Mouse (Mus musculus) midbrain, embryonic 12.5 days (tissue): ENCODE results near the gene Tmem208. TPM values are rescaled to one million over a fixed set of nuclear protein-coding genes. Genes with fewer than 3 reads are reported as not detected.

Experiments
- ATAC-seq: fragments of 200-750 bp; cut with Nextera tagmentation; 2 replicates; pipeline ENCODE4 v1.8.0; 2017; ENCODE audit warnings: low read depth, moderate TSS enrichment, moderate library complexity; ENCODE audit not compliant: low FRiP score
- H3K27ac ChIP-seq: fragments of 300-500 bp; sonication (generic); replicated peaks from 2 replicates; pipeline ENCODE4 v1.5.1; 2016; ENCODE audit warnings: mild to moderate bottlenecking
- H3K27me3 ChIP-seq: fragments of 300-500 bp; sonication (generic); 2 replicates; pipeline ENCODE4 v1.6.1; 2016; ENCODE audit warnings: mild to moderate bottlenecking
- H3K36me3 ChIP-seq: fragments of 300-500 bp; sonication (generic); 2 replicates; pipeline ENCODE4 v1.6.1; 2016
- H3K4me1 ChIP-seq: fragments of 300-500 bp; sonication (generic); 2 replicates; pipeline ENCODE4 v1.6.1; 2016
- H3K4me2 ChIP-seq: fragments of 300-500 bp; sonication (generic); replicated peaks from 2 replicates; pipeline ENCODE4 v1.6.1; 2016; ENCODE audit warnings: mild to moderate bottlenecking, moderate library complexity
- H3K4me3 ChIP-seq: fragments of 300-500 bp; sonication (generic); 2 replicates; pipeline ENCODE4 v1.5.1; 2016; ENCODE audit warnings: mild to moderate bottlenecking
- H3K9ac ChIP-seq: fragments of 300-500 bp; sonication (generic); replicated peaks from 2 replicates; pipeline ENCODE4 v1.6.1; 2016; ENCODE audit warnings: mild to moderate bottlenecking, moderate library complexity
- H3K9me3 ChIP-seq: fragments of 300-500 bp; sonication (generic); 2 replicates; pipeline ENCODE4 v1.6.1; 2016; ENCODE audit warnings: mild to moderate bottlenecking
- WGBS: fragments of 180-500 bp; shearing (Covaris S2); methylation state at CpG from one replicate; pipeline ENCODE4 v1.1.7; 2016; 5-methylcytosine and 5-hydroxymethylcytosine counted together
- polyA plus RNA-seq: library from polyadenylated mRNA; unstranded; fragments of >200 nt; fragmentation: Nextera tagmentation; extraction: Ambion mirVana; gene quantifications from 2 replicates; pipeline ENCODE4 v1.2.1, GENCODE M21; 2016

Tmem208 gene
- polyA plus RNA-seq, 1 experiment from 2014 or later = 93.7 TPM

DNA sequence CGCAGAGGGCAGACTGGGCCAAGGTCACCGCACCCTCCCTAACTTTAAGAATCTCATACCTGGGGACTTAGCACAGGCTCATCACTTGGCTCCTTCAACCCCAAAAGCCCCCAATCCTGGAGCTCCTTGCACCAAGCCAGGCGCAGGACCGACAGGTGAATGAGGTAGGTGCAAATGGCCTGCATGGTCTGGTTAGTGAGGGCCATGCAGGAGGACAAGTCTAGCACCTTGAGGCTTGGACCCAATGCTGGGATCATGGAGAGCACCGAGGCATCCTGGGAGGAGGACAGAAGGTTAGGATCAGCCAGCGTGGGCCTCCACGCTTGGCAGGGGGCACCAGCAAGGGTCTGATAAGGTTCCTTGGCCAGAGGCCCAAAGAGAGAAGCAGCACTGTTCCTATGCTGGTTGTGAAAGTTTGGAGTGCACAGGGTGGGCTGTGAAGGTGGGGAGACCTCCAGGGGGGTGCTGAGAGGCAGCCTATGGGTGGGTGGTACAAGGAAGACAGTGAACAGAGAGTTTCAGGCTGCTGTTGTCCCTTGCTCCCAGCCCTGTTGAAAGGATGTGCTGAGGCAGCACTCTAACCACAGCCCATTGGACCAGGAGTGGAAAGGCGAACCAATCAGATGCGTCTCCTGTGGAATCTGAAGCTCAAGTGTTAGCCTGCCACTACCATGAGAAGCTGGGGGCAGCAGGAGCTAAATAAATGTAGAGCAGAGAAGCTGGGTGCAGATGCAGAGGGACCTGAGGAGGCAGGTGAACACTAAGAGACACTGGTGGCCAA lies 12.3 kb upstream of the Tmem208 start:
- H3K27ac ChIP-seq = no peak overlapping the region
- H3K27me3 ChIP-seq = no peaks in the 10 kb centered on the region
- no peak overlapping the region for H3K9ac ChIP-seq
- no peak overlapping the region for H3K4me2 ChIP-seq
- H3K4me1 ChIP-seq = no peaks in the 10 kb centered on the region
- peaks cover 72% of the 10 kb centered on the region for H3K36me3 ChIP-seq
- WGBS = 88% methylated on average over 9 of the region's 9 CpGs
- no peak overlapping the region for H3K4me3 ChIP-seq
- ATAC-seq = no peak
- no peaks in the 10 kb centered on the region for H3K9me3 ChIP-seq

DNA sequence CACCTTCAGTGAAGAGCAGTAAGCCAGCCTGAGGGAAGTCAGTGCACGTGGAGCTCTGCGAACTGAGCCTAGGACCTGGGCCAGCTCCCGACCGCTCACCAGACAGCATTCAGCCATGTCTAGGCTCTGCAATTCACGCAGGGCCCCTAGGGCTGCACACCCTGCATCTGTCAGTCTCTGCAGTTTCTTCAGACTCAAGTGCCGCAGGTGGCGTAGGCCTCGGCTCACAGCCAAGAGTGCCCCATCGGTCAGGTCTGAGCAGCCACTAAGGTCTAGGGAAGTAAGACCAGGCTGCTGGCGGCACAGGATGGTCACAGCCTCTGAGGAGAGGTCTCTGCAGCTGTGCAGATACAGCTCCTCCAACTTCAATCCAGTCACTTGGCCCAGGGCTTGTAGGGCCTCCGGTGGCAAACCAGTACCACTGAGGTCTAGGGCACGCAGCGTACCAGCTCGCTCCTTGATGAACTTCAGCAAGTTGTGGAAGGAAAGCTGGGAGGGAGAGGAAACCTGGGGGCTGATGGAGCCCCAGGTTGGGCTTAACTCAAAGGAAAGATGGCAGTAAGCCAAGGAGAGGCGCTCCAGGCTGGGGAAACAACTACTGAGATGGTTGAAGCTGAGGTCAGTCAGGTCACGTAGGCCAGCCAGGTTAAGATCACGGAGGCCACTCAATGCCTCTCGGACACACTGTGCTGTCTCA lies 10.9 kb upstream of the Tmem208 start:
- Histone ChIP-seq H3K27ac (no peak overlapping the region), H3K9ac (no peak overlapping the region), H3K27me3 (no peaks in the 10 kb centered on the region), H3K4me3 (no peak overlapping the region), H3K4me1 (no peaks in the 10 kb centered on the region), H3K4me2 (no peak overlapping the region), H3K9me3 (no peaks in the 10 kb centered on the region), H3K36me3 (peaks cover 65% of the 10 kb centered on the region)
- WGBS = 93% methylated on average over 18 of the region's 18 CpGs
- ATAC-seq = no peak

DNA sequence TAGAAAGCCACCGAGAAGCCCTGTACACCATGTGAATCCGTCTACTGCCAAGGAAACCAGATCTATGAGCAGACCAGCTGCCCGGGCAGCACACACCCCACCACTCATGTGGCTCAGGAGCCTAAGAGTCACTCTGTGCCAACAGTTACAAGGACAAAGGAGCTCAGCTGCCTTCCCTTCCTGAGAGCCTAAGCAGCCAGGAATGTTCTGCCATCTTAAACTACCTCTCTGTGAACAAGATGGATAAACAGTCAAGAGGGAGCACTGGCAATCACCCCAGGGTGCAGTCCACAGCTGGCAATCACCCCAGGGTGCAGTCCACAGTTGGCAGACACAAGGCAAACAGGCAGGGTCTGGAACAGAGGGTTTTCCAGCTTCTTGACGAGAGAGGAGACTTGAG lies 8.2 kb upstream of the Tmem208 start:
- H3K4me1 ChIP-seq = no peaks in the 10 kb centered on the region
- no peak overlapping the region for H3K27ac ChIP-seq
- no peak overlapping the region for H3K4me2 ChIP-seq
- no peaks in the 10 kb centered on the region for H3K27me3 ChIP-seq
- WGBS = 88% methylated on average over 4 of the region's 4 CpGs
- H3K4me3 ChIP-seq = no peak overlapping the region
- peaks cover 64% of the 10 kb centered on the region for H3K36me3 ChIP-seq
- H3K9ac ChIP-seq = no peak overlapping the region
- no peak for ATAC-seq
- H3K9me3 ChIP-seq = no peaks in the 10 kb centered on the region

DNA sequence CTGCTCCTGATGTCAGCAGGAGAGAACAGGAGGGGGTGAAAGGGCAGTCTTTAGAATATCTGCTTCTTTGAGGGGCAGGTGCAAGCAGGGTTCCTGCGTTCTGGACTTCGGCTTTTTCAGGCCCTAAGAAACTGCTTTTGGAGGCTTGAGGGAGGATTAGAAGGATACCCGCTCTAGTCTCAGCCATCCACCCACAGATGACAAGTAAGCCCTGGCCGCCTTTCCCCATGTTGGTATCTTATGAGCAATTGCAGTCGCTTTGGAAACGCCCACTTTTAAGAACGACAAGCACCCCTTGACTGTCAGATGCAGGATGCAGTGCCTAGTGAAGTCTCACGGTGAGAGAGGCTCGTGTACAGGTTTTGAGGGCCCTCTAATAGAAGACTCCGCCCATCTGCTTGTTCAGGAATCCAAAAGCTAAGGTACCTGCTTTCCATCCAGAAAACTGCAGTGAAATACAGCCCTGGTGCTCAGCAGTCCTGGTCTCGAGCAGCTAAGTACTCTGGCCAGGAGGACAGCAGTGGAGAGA lies 7.4 kb upstream of the Tmem208 start:
- Histone ChIP-seq H3K27me3 (no peaks in the 10 kb centered on the region), H3K4me2 (no peak overlapping the region), H3K9me3 (no peaks in the 10 kb centered on the region), H3K36me3 (peaks cover 62% of the 10 kb centered on the region), H3K27ac (no peak overlapping the region), H3K9ac (no peak overlapping the region), H3K4me3 (no peak overlapping the region), H3K4me1 (no peaks in the 10 kb centered on the region)
- WGBS = 87% methylated on average over 11 of the region's 11 CpGs
- no peak for ATAC-seq

DNA sequence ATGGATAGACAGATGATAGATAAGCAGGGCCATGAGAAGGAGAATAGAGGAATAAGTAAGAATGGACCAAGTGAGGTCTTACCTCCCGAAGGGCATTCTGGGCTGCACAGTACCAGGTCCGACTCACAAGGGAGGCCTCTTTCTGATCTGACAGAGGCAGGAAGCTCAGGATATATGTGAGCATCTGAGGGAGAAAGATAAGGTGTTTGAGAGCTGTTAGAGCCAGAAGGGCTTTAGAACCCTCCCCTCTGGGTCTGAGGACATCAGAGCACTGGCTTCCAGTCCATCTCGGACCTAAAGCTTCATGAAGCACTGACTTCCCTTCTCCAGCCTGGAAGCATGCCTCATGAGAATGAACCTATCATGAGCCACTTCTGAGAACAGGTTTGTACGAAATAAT lies 3.0 kb upstream of the Tmem208 start:
- no peak overlapping the region for H3K4me2 ChIP-seq
- no peak overlapping the region for H3K4me3 ChIP-seq
- no peak overlapping the region for H3K27ac ChIP-seq
- H3K36me3 ChIP-seq = peaks cover 27% of the 10 kb centered on the region
- WGBS = 91% methylated on average over 4 of the region's 4 CpGs
- H3K4me1 ChIP-seq = peaks cover 20% of the 10 kb centered on the region
- no peak for ATAC-seq
- H3K9me3 ChIP-seq = no peaks in the 10 kb centered on the region
- H3K27me3 ChIP-seq = no peaks in the 10 kb centered on the region
- no peak overlapping the region for H3K9ac ChIP-seq

DNA sequence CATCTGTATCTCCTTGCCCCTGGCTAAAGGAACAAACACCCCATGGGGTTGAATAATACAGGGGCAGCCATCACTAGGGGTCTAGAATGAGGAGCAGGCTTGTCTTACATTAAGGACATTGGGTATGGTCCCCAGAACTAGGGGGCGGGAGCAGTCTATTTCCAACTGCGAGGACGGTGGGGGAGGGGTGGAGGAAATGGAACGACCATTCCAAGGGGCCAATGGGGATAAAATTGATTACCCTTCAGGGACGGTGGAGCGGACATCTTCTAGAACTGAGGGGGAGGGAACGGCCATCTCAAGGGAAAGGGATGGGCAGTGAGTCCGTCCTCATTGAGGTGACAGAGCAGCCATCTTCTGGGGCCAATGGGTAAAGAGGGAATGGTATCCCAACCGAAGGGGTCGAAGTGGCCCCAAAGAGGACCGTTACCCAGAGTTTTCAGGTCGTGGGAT lies 487 bp upstream of the Tmem208 start:
- peaks cover 41% of the 10 kb centered on the region for H3K36me3 ChIP-seq
- H3K27me3 ChIP-seq = no peaks in the 10 kb centered on the region
- WGBS = 2% methylated on average over 12 of the region's 12 CpGs
- peak overlapping the region; percentile 71 for H3K27ac ChIP-seq
- H3K9ac ChIP-seq = peak overlapping the region; percentile 74
- ATAC-seq = peak; percentile 65; the same call in 1 of the 2 replicates
- peak overlapping the region; percentile 83 for H3K4me3 ChIP-seq
- H3K9me3 ChIP-seq = no peaks in the 10 kb centered on the region
- peak overlapping the region; percentile 86 for H3K4me2 ChIP-seq
- peaks cover 20% of the 10 kb centered on the region for H3K4me1 ChIP-seq

DNA sequence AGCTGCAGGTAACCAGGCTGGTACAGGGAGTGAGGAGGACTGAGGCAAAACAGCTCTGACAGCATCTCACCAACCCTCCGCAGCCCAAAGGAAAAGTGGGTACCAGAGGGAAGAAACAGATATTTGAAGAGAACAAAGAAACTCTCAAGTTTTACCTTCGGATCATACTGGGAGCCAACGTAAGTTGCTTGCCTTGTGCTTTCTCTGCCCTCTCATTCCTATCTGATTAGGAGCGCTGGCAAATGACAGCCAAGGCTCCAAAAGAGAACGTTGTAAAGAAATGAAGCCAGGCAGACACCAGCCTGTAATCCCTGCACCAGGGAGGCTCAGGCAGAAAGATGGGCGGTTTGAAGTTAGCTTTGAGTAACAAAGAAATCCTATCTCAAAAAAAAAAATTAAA lies 814 bp downstream of the Tmem208 start:
- Histone ChIP-seq H3K27me3 (no peaks in the 10 kb centered on the region), H3K4me2 (peak overlapping the region; percentile 70), H3K4me1 (peaks cover 20% of the 10 kb centered on the region), H3K9ac (peak overlapping the region; percentile 74), H3K27ac (no peak overlapping the region), H3K4me3 (peak overlapping the region; percentile 83), H3K36me3 (peaks cover 54% of the 10 kb centered on the region), H3K9me3 (no peaks in the 10 kb centered on the region)
- 37% methylated on average over 6 of the region's 6 CpGs for WGBS
- no peak for ATAC-seq

DNA sequence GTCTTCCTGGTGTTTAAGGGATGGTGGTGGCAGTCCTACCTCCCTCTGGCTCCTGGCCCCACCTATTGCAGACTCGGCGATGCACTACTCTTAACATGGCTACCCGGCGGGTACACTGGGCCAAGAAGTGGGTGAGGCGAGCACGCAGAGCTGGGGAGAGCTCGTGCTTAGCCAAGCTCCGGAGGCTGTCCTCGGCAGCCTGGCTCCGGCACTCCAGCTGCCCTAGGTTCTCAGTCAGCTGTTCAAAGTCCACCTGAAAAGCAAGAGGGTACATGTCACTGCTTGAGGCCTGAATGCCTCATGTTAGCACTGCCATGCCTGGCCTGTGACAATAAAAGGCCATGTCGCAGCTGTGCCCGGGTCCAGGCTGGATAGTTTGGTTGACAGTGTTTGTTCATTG lies 4.2 kb downstream of the Tmem208 start:
- WGBS = 94% methylated on average over 12 of the region's 12 CpGs

DNA sequence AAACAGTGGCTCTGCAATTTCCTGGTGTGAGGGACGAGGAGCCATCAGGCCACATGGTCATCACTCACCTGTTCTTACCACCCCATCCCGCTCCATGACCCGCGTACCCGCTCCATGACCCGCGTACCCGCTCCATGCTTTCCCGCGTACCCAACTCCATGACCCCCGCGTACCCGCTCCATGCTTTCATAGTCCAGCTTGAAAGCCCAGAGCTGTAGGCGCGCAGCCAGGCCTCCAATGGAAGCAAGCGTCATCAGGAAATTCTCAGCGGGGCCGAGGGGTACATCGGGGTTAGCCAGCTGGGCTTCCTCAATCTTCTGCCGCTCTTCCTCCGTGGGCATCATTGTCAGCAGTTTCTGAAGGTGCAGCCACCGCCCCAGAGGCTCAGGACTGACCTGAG lies 5.3 kb downstream of the Tmem208 start:
- Histone ChIP-seq H3K4me3 (no peak overlapping the region), H3K9me3 (no peaks in the 10 kb centered on the region), H3K36me3 (peaks cover 72% of the 10 kb centered on the region), H3K9ac (no peak overlapping the region), H3K4me2 (no peak overlapping the region), H3K27me3 (no peaks in the 10 kb centered on the region), H3K4me1 (peaks cover 11% of the 10 kb centered on the region), H3K27ac (no peak overlapping the region)
- no peak for ATAC-seq
- 97% methylated on average over 22 of the region's 22 CpGs for WGBS

More for the DNA sequence above, 4.2 kb downstream of the Tmem208 start:
- no peak overlapping the region for H3K4me3 ChIP-seq
- H3K27me3 ChIP-seq = no peaks in the 10 kb centered on the region
- no peak overlapping the region for H3K4me2 ChIP-seq
- H3K9me3 ChIP-seq = no peaks in the 10 kb centered on the region
- H3K4me1 ChIP-seq = peaks cover 14% of the 10 kb centered on the region
- H3K9ac ChIP-seq = no peak overlapping the region
- H3K27ac ChIP-seq = no peak overlapping the region
- no peak for ATAC-seq
- peaks cover 68% of the 10 kb centered on the region for H3K36me3 ChIP-seq

DNA sequence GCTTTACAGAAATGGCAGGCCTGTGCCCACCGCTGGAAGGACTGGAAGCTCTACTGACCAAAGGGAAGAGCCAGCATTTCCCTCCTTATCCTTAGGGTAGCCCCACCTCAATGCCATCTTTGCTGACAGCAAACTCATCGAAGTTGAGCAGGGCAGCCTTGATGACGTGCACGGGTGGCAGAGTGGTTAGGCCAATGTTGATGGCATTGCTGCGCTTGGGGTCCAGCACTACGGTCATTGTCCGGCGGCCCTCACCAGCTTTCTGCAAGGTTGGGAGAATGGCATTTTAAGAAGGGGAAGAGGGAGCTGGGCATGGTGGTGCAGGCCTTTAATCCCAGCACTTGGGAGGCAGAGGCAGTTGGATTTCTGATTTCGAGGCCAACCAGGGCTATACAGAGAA lies 5.8 kb downstream of the Tmem208 start:
- Histone ChIP-seq H3K4me2 (no peak overlapping the region), H3K27me3 (no peaks in the 10 kb centered on the region), H3K27ac (no peak overlapping the region), H3K9me3 (no peaks in the 10 kb centered on the region), H3K36me3 (peaks cover 77% of the 10 kb centered on the region), H3K9ac (no peak overlapping the region), H3K4me1 (peaks cover 8% of the 10 kb centered on the region), H3K4me3 (no peak overlapping the region)
- 91% methylated on average over 9 of the region's 9 CpGs for WGBS
- ATAC-seq = no peak

DNA sequence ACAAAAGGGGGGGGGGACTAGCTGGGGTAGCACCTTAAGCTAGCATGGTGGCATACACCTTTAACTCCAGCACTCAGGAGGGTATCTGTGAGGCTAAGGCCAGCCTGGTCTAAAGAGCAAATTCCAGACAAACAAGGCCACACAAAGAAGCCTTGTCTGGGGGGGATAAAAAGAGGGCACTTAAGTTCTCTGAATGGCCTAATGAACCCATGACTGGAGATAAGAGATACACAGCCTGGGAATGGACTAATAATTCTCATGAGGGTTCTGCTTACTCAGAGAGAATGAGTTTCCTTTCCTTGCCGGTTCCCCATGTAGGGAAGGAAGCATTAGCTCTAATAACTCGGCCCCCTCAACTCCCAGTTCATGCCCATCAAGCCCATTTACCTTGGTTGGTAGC lies 6.4 kb downstream of the Tmem208 start:
- 78% methylated on average over 2 of the region's 2 CpGs for WGBS

More for the DNA sequence above, 6.4 kb downstream of the Tmem208 start:
- Histone ChIP-seq H3K9ac (no peak overlapping the region), H3K4me2 (no peak overlapping the region), H3K4me3 (no peak overlapping the region), H3K4me1 (peaks cover 2% of the 10 kb centered on the region), H3K36me3 (peaks cover 77% of the 10 kb centered on the region), H3K27me3 (no peaks in the 10 kb centered on the region), H3K9me3 (no peaks in the 10 kb centered on the region), H3K27ac (no peak overlapping the region)
- no peak for ATAC-seq
